Mouse (Mus musculus): ENCODE data around the gene H2-DMb1.

H2-DMb1 gene

GRCm38 (mm10) chr17:34187261-34187916 lies 34.5 kb downstream of the H2-DMb1 start, which contains the start of the genes Tap1 and Psmb9:
Tap1 (plus strand) TSS chr17:34187553.
Psmb9 (minus strand) TSS chr17:34187764.
- peaks cover 28% of the 10 kb centered on the region for H3K36me3 ChIP-seq (ENCODE audit: control insufficient read depth, insufficient read depth, low read length, poor library complexity, severe bottlenecking)
- DNase-seq (ENCODE audit: low read depth, low spot score) = peak; percentile 99
- H3K27me3 ChIP-seq (ENCODE audit: control insufficient read depth, insufficient read depth, low read length, poor library complexity, severe bottlenecking) = no peaks in the 10 kb centered on the region

- no peak for DNase-seq (ENCODE audit: low read depth, low spot score)
- no peaks in the 10 kb centered on the region for H3K27me3 ChIP-seq (ENCODE audit: control insufficient read depth, insufficient read depth, low read length, poor library complexity, severe bottlenecking)
- peaks cover 28% of the 10 kb centered on the region for H3K36me3 ChIP-seq (ENCODE audit: control insufficient read depth, insufficient read depth, low read length, poor library complexity, severe bottlenecking)
Observed at GRCm38 (mm10) chr17:34188010-34188409, 35.1 kb downstream of the H2-DMb1 start.

- Histone ChIP-seq H3K36me3 (ENCODE audit: control insufficient read depth, insufficient read depth, low read length, poor library complexity, severe bottlenecking) (peaks cover 26% of the 10 kb centered on the region), H3K27me3 (ENCODE audit: control insufficient read depth, insufficient read depth, low read length, poor library complexity, severe bottlenecking) (no peaks in the 10 kb centered on the region)
- DNase-seq (ENCODE audit: low read depth, low spot score) = no peak
Observed at GRCm38 (mm10) chr17:34188986-34189385, 36.1 kb downstream of the H2-DMb1 start.

- DNase-seq (ENCODE audit: low read depth, low spot score) = no peak
- H3K27me3 ChIP-seq (ENCODE audit: control insufficient read depth, insufficient read depth, low read length, poor library complexity, severe bottlenecking) = no peaks in the 10 kb centered on the region
- H3K36me3 ChIP-seq (ENCODE audit: control insufficient read depth, insufficient read depth, low read length, poor library complexity, severe bottlenecking) = peaks cover 30% of the 10 kb centered on the region
Observed at GRCm38 (mm10) chr17:34192852-34193251, 40.0 kb downstream of the H2-DMb1 start.

- no peak for DNase-seq (ENCODE audit: low read depth, low spot score)
- peaks cover 30% of the 10 kb centered on the region for H3K36me3 ChIP-seq (ENCODE audit: control insufficient read depth, insufficient read depth, low read length, poor library complexity, severe bottlenecking)
- no peaks in the 10 kb centered on the region for H3K27me3 ChIP-seq (ENCODE audit: control insufficient read depth, insufficient read depth, low read length, poor library complexity, severe bottlenecking)
Observed at GRCm38 (mm10) chr17:34193468-34193867, 40.6 kb downstream of the H2-DMb1 start.

GRCm38 (mm10) chr17:34194723-34195122 lies 41.9 kb downstream of the H2-DMb1 start:
- peaks cover 28% of the 10 kb centered on the region for H3K36me3 ChIP-seq (ENCODE audit: control insufficient read depth, insufficient read depth, low read length, poor library complexity, severe bottlenecking)
- H3K27me3 ChIP-seq (ENCODE audit: control insufficient read depth, insufficient read depth, low read length, poor library complexity, severe bottlenecking) = no peaks in the 10 kb centered on the region
- no peak for DNase-seq (ENCODE audit: low read depth, low spot score)

GRCm38 (mm10) chr17:34196491-34196890 lies 43.6 kb downstream of the H2-DMb1 start:
- H3K36me3 ChIP-seq (ENCODE audit: control insufficient read depth, insufficient read depth, low read length, poor library complexity, severe bottlenecking) = peaks cover 27% of the 10 kb centered on the region
- peak; percentile 83 for DNase-seq (ENCODE audit: low read depth, low spot score)
- H3K27me3 ChIP-seq (ENCODE audit: control insufficient read depth, insufficient read depth, low read length, poor library complexity, severe bottlenecking) = no peaks in the 10 kb centered on the region

GRCm38 (mm10) chr17:34196941-34197894 lies 44.3 kb downstream of the H2-DMb1 start, which contains the start of gene Psmb8:
Psmb8 (plus strand) TSS chr17:34197721.
- peak; percentile 88 for DNase-seq (ENCODE audit: low read depth, low spot score)
- no peaks in the 10 kb centered on the region for H3K27me3 ChIP-seq (ENCODE audit: control insufficient read depth, insufficient read depth, low read length, poor library complexity, severe bottlenecking)
- peaks cover 23% of the 10 kb centered on the region for H3K36me3 ChIP-seq (ENCODE audit: control insufficient read depth, insufficient read depth, low read length, poor library complexity, severe bottlenecking)

- Histone ChIP-seq H3K36me3 (ENCODE audit: control insufficient read depth, insufficient read depth, low read length, poor library complexity, severe bottlenecking) (peaks cover 19% of the 10 kb centered on the region), H3K27me3 (ENCODE audit: control insufficient read depth, insufficient read depth, low read length, poor library complexity, severe bottlenecking) (no peaks in the 10 kb centered on the region)
- DNase-seq (ENCODE audit: low read depth, low spot score) = peak; percentile 90
Observed at GRCm38 (mm10) chr17:34197904-34198520, 45.1 kb downstream of the H2-DMb1 start.

GRCm38 (mm10) chr17:34198521-34198912 lies 45.6 kb downstream of the H2-DMb1 start:
- no peak for DNase-seq (ENCODE audit: low read depth, low spot score)
- H3K36me3 ChIP-seq (ENCODE audit: control insufficient read depth, insufficient read depth, low read length, poor library complexity, severe bottlenecking) = peaks cover 19% of the 10 kb centered on the region

GRCm38 (mm10) chr17:34199050-34199619 lies 46.3 kb downstream of the H2-DMb1 start:
- Histone ChIP-seq H3K36me3 (ENCODE audit: control insufficient read depth, insufficient read depth, low read length, poor library complexity, severe bottlenecking) (peaks cover 13% of the 10 kb centered on the region), H3K27me3 (ENCODE audit: control insufficient read depth, insufficient read depth, low read length, poor library complexity, severe bottlenecking) (no peaks in the 10 kb centered on the region)
- no peak for DNase-seq (ENCODE audit: low read depth, low spot score)

More at GRCm38 (mm10) chr17:34198521-34198912, 45.6 kb downstream of the H2-DMb1 start:
- no peaks in the 10 kb centered on the region for H3K27me3 ChIP-seq (ENCODE audit: control insufficient read depth, insufficient read depth, low read length, poor library complexity, severe bottlenecking)

- Histone ChIP-seq H3K27me3 (ENCODE audit: control insufficient read depth, insufficient read depth, low read length, poor library complexity, severe bottlenecking) (no peaks in the 10 kb centered on the region), H3K36me3 (ENCODE audit: control insufficient read depth, insufficient read depth, low read length, poor library complexity, severe bottlenecking) (peaks cover 11% of the 10 kb centered on the region)
- DNase-seq (ENCODE audit: low read depth, low spot score) = no peak
Observed at GRCm38 (mm10) chr17:34200047-34200446, 47.2 kb downstream of the H2-DMb1 start.

- DNase-seq (ENCODE audit: low read depth, low spot score) = no peak
Observed at GRCm38 (mm10) chr17:34200772-34201505, 48.1 kb downstream of the H2-DMb1 start.

More at GRCm38 (mm10) chr17:34200772-34201505, 48.1 kb downstream of the H2-DMb1 start:
- Histone ChIP-seq H3K27me3 (ENCODE audit: control insufficient read depth, insufficient read depth, low read length, poor library complexity, severe bottlenecking) (no peaks in the 10 kb centered on the region), H3K36me3 (ENCODE audit: control insufficient read depth, insufficient read depth, low read length, poor library complexity, severe bottlenecking) (peaks cover 9% of the 10 kb centered on the region)

Data from splenic B cell, adult 2 months (primary cell).